Mouse (Mus musculus): ENCODE results near the gene Slc1a4. TPM values are rescaled to one million over a fixed set of nuclear protein-coding genes. Genes with fewer than 3 reads are reported as not detected.

Slc1a4 gene
- 19.1 and 20.5 TPM in 2 replicates for polyA plus RNA-seq (2015; fragmentation: Nextera tagmentation; extraction: Ambion mirVana)

DNA sequence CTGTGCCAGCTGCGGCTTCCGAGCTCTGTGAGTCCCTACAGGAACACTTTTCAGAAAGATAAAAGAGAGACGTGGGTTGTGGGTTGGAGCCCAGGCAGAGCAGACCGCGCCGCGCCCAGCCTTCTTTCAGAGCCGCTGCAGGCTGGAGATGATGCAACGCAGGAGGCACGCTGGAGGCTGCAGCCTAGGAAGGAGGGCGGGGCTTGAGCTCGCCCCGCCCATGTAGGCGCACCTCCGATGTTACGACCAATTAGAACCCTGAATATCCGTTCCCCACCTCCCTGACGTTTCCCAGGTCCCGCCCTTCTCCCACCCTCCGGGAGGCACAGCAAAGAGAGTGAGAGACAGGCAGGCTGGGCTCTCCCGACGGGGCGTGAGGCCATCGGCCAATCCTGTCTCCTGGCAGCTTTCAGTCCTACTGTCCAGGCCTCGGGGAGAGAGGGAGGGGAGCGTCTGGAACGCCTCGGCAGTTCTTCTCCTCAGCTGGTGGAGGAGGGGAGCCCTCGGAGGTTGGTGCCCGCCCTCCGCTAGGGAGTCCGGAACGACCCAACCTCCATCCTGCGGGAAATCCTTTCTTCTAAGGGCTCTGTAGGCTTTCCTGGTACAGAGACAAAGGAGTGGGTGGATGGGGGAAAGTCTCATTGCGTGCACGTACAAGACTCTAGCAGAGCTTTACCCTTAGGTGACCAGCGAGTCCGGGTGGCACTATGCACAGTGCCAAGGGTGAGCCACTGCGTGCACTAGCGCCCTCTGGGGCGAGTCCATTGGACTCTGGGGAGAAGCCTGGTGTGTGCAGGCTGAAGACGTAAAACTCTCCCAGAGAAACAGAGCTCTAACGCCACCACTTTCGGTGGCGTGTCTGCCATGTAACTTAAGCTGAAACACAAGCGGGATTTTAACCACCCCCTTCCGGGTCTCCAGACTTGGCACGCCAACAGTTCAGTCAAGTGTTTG is at the start of gene Slc1a4:
Gene Slc1a4 (minus strand): TSS at position 153 of the 954 bp plus-strand sequence.
- under 1% methylated on average over 48 of the region's 48 CpGs for WGBS
- H3K4me1 ChIP-seq, result peaks cover 19% of the 10 kb centered on the region

DNA sequence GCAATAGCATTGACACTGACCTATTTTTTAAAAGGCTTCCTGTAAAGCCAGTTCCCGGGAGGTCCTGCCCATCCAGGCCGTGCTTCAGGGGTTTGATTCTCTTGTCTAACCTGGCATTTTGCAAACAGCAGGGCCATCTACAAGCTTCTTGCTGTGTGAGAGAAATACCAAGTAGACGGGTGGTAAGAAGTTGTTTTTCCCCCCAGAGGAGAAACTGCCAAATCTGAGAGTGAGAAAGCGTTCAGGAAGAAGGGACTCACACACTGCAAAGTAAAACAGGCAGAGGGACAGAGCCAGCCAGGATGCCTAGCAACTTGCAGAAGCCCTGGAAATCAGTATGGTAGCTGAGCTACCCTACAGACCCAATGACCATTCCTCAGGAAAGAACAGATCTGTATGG is 47.6 kb upstream of the Slc1a4 start:
- WGBS, result 64% methylated on average over 4 of the region's 4 CpGs
- Histone ChIP-seq H3K9ac (no peak overlapping the region), H3K4me2 (replicated peaks) (no peak overlapping the region), H3K36me3 (no peaks in the 10 kb centered on the region), H3K27me3 (no peaks in the 10 kb centered on the region), H3K4me1 (no peaks in the 10 kb centered on the region), H3K27ac (replicated peaks) (no peak overlapping the region), H3K4me3 (replicated peaks) (no peak overlapping the region), H3K9me3 (replicated peaks) (no peaks in the 10 kb centered on the region)
- ATAC-seq (ENCODE audit: insufficient number of reproducible peaks, low FRiP score, low TSS enrichment, low read depth), result no peak

More for the DNA sequence above, at the start of gene Slc1a4:
- Histone ChIP-seq H3K4me2 (replicated peaks) (peak within 1 kb of the TSS; percentile 95), H3K9me3 (replicated peaks) (no peaks in the 10 kb centered on the region), H3K36me3 (no peaks in the 10 kb centered on the region), H3K9ac (peak within 1 kb of the TSS; percentile 70), H3K27ac (replicated peaks) (peak within 1 kb of the TSS; percentile 99), H3K4me3 (replicated peaks) (peak within 1 kb of the TSS; percentile 70), H3K27me3 (no peaks in the 10 kb centered on the region)
- ATAC-seq (ENCODE audit: insufficient number of reproducible peaks, low FRiP score, low TSS enrichment, low read depth), result peak; percentile 99

DNA sequence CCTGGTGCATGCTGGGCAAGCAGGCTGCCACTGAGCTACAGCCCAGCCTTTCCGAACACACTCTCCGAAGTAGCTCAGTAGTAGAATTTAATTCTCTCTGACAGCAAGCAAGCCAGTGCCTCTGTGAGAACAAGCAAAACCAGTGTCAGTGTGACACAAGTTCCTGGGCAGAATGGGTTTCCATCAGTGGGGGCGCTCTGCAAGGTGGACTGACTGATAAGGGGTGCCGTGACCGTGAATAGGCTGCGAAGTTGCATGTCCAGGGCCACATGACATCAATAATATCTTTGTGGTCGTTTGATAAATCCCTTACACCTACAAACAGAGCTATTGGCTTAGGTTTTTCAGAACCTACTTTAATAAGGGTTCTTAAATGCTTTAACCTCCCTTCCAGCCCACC is 44.1 kb upstream of the Slc1a4 start:
- H3K4me1 ChIP-seq, result no peaks in the 10 kb centered on the region
- no peaks in the 10 kb centered on the region for H3K27me3 ChIP-seq
- no peaks in the 10 kb centered on the region for H3K36me3 ChIP-seq
- no peak overlapping the region for H3K27ac ChIP-seq (replicated peaks)
- 85% methylated on average over 7 of the region's 7 CpGs for WGBS
- ATAC-seq (ENCODE audit: insufficient number of reproducible peaks, low FRiP score, low TSS enrichment, low read depth), result no peak
- H3K9ac ChIP-seq, result no peak overlapping the region
- H3K9me3 ChIP-seq (replicated peaks), result no peaks in the 10 kb centered on the region
- no peak overlapping the region for H3K4me3 ChIP-seq (replicated peaks)
- H3K4me2 ChIP-seq (replicated peaks), result no peak overlapping the region

DNA sequence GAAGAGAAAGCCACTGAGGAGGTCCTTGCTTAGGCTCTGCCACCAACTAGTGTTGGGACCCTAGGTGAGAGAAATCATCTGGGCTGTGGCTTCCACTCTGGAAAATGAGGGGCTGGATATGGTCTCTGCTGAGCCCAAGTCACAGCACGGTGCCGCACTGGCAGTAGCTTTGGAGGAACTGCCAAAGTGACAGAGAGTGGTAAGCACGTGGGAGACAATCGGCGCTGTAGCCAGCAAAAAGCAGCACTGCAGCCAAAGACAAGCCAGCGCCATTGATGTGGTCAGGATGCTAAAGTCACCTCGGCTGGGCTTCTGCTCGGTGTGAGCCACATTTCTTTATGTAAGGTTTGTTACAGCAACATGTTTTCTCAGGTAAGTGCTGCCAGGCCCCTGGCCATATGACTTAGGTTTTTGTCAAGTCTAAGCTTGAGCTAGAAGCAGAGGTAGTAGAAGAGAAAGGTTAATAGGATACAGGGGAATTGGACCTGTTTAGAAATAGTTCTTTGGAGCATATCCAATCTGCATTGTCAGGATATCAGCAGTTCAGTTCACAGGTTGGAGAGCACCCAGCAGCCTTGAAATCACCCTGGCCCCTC is 40.2 kb upstream of the Slc1a4 start:
- WGBS, result 67% methylated on average over 8 of the region's 8 CpGs
- Histone ChIP-seq H3K9me3 (replicated peaks) (no peaks in the 10 kb centered on the region), H3K4me2 (replicated peaks) (no peak overlapping the region), H3K9ac (no peak overlapping the region), H3K27me3 (no peaks in the 10 kb centered on the region), H3K27ac (replicated peaks) (no peak overlapping the region), H3K36me3 (no peaks in the 10 kb centered on the region), H3K4me3 (replicated peaks) (no peak overlapping the region), H3K4me1 (no peaks in the 10 kb centered on the region)
- no peak for ATAC-seq (ENCODE audit: insufficient number of reproducible peaks, low FRiP score, low TSS enrichment, low read depth)

DNA sequence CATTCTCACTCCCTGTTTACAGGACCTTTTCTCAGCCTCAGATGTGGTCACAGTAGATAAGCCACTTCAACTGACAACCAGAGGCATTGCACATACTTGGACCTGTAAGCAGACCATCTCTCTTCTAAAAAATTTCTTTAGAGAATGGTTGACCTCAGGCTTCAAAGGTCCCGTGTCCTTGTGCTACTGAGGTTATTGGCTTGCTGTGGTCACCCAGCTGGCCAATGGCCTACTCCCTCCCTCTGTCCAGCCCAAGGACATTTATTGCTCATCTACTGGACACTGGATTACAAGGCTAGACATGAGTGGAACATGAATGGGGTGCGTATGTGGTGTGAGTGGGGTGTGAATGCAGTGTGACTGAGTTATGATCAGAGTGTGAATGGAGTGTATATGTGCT is 38.0 kb upstream of the Slc1a4 start:
- no peaks in the 10 kb centered on the region for H3K4me1 ChIP-seq
- no peak overlapping the region for H3K9ac ChIP-seq
- no peak overlapping the region for H3K4me3 ChIP-seq (replicated peaks)
- no peaks in the 10 kb centered on the region for H3K27me3 ChIP-seq
- ATAC-seq (ENCODE audit: insufficient number of reproducible peaks, low FRiP score, low TSS enrichment, low read depth), result no peak
- peak overlapping the region; percentile 22; the same call in 1 of the 2 replicates for H3K27ac ChIP-seq (replicated peaks)
- no peaks in the 10 kb centered on the region for H3K36me3 ChIP-seq
- 84% methylated on average over 2 of the region's 2 CpGs for WGBS
- H3K4me2 ChIP-seq (replicated peaks), result no peak overlapping the region
- no peaks in the 10 kb centered on the region for H3K9me3 ChIP-seq (replicated peaks)

DNA sequence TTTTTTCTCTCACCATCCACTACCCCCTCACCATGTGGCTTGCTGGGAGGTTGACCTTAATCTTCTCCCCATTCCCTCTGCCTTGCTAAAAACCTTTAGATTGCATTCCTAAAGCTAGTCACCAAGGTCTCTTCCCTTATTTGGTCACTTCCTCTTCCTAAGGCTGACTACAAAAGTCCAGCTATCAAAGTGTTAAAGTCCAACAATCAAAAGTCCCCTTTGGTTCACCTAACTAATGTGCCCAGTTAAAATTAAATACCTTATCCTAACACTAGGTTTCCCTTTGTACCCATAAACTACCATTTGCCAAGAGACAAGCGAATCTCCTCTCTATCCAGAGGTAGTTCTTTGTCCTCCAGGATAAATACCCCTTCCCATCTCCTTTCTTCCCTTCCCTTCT is 33.9 kb upstream of the Slc1a4 start:
- no peak overlapping the region for H3K4me3 ChIP-seq (replicated peaks)
- H3K27me3 ChIP-seq, result no peaks in the 10 kb centered on the region
- no peaks in the 10 kb centered on the region for H3K4me1 ChIP-seq
- H3K36me3 ChIP-seq, result no peaks in the 10 kb centered on the region
- H3K27ac ChIP-seq (replicated peaks), result no peak overlapping the region
- ATAC-seq (ENCODE audit: insufficient number of reproducible peaks, low FRiP score, low TSS enrichment, low read depth), result no peak
- H3K9ac ChIP-seq, result no peak overlapping the region
- no peaks in the 10 kb centered on the region for H3K9me3 ChIP-seq (replicated peaks)
- WGBS, result 93% methylated on average over 1 of the region's 1 CpGs
- H3K4me2 ChIP-seq (replicated peaks), result no peak overlapping the region

DNA sequence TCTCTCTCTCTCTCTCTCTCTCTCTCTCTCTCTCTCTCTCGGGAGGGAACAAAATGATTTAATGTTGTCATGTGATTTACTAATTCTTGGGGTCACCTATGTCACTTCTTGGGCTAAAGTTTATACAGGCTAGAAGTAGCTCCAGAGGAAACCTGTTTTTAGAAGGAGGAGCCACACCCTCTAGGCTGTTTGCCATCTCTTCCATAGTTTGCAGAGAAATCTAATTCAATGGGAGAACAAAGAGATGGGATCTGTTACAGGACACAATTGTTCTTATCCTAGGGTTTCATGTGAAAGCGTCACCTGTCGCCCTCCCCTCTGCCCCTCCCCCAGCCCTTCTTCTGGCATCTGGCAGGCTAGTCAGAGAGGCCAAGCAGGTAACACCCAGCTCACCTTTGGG is 28.8 kb upstream of the Slc1a4 start:
- no peak overlapping the region for H3K4me3 ChIP-seq (replicated peaks)
- H3K4me1 ChIP-seq, result no peaks in the 10 kb centered on the region
- WGBS, result 52% methylated on average over 3 of the region's 3 CpGs
- H3K36me3 ChIP-seq, result no peaks in the 10 kb centered on the region
- no peak overlapping the region for H3K4me2 ChIP-seq (replicated peaks)
- no peak for ATAC-seq (ENCODE audit: insufficient number of reproducible peaks, low FRiP score, low TSS enrichment, low read depth)
- no peaks in the 10 kb centered on the region for H3K27me3 ChIP-seq
- no peak overlapping the region for H3K27ac ChIP-seq (replicated peaks)
- no peak overlapping the region for H3K9ac ChIP-seq
- H3K9me3 ChIP-seq (replicated peaks), result no peaks in the 10 kb centered on the region

DNA sequence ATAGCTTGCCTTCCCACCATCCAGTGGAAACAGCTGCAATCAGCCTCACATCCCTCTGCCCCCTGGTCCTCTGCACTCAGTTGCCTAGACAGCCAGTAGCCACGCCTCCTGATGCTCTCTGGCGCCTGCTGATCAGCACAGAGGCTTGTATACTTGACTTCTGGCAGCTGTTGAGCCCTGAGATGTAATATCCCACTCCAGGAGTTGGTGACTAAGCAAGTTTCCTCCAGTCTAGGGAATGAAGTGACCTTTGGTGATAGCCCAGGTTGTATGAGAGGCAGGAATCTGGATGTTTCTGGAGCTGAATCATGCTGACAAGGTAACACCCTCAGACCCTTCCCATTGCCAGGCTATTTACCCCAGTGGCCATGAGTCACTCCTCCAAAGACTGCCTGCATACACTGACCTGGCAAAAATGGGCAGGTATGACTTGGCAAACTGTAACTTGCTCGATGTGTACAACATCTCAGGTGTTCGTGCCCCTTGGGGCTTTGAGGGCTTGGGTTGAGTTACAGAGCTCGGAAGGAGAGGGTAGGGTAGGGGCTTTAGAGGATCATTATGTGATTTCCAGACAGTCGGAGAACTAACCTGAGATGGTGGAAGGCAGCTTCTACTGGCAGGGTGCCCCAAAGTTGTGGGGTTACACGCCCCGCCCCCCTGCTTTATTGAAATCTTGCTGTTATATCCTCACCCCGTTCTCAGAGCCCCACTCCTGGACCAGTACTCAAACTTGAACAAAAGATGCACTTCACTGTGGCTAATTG is 25.4 kb upstream of the Slc1a4 start:
- Histone ChIP-seq H3K27ac (replicated peaks) (no peak overlapping the region), H3K27me3 (no peaks in the 10 kb centered on the region), H3K36me3 (no peaks in the 10 kb centered on the region), H3K4me1 (no peaks in the 10 kb centered on the region), H3K9me3 (replicated peaks) (no peaks in the 10 kb centered on the region), H3K4me3 (replicated peaks) (no peak overlapping the region), H3K9ac (no peak overlapping the region), H3K4me2 (replicated peaks) (no peak overlapping the region)
- peak; percentile 35; the same call in 1 of the 2 replicates for ATAC-seq (ENCODE audit: insufficient number of reproducible peaks, low FRiP score, low TSS enrichment, low read depth)
- WGBS, result 55% methylated on average over 9 of the region's 9 CpGs

DNA sequence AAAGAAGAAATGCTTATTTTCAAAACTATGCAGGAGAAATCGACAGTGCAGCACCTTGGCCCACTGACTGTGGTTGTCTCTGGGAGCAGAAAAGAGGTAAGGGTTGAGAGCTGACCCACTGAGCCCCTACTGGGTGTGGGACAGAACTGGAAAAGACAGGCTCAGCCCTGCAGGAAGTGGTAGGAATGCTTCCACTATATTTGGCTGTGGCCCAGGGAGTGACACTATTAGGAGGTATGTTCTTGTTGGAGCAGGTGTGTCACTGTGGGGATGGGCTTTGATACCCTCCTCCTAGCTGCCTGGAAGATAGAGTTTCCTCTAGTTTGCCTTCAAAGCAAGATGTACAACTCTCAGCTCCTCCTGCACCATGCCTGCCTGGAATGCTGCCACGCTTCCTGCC is 16.0 kb upstream of the Slc1a4 start:
- no peak for ATAC-seq (ENCODE audit: insufficient number of reproducible peaks, low FRiP score, low TSS enrichment, low read depth)
- no peak overlapping the region for H3K9ac ChIP-seq
- H3K27ac ChIP-seq (replicated peaks), result 0 out of 2 replicates have a peak overlapping the region, but pooled peaks have one; percentile 30
- no peak overlapping the region for H3K4me2 ChIP-seq (replicated peaks)
- H3K27me3 ChIP-seq, result no peaks in the 10 kb centered on the region
- 81% methylated on average over 2 of the region's 2 CpGs for WGBS
- no peaks in the 10 kb centered on the region for H3K36me3 ChIP-seq
- no peak overlapping the region for H3K4me3 ChIP-seq (replicated peaks)
- no peaks in the 10 kb centered on the region for H3K9me3 ChIP-seq (replicated peaks)
- no peaks in the 10 kb centered on the region for H3K4me1 ChIP-seq

DNA sequence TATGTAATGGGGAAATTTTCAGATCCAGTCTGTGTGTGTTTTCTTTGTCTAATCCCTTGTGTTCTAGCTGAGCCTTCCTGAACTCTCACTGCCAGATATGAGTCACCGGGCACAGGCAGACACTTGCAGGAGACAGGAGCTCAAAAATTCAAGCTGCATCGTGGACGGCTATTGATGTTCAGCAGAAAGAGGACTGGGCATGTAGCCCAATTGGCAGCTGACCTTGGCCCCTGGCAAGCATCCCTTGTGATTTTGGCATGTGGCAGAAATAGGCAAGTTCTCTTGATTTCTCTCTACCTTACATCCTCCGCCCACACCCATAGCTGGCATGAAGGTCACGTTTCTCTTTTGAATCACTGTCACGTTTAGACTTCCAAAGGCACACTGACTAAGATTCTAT is 15.0 kb upstream of the Slc1a4 start:
- Histone ChIP-seq H3K9ac (no peak overlapping the region), H3K27me3 (no peaks in the 10 kb centered on the region), H3K9me3 (replicated peaks) (no peaks in the 10 kb centered on the region), H3K4me1 (no peaks in the 10 kb centered on the region), H3K4me2 (replicated peaks) (no peak overlapping the region), H3K36me3 (no peaks in the 10 kb centered on the region), H3K27ac (replicated peaks) (peak overlapping the region; percentile 30; the same call in 1 of the 2 replicates), H3K4me3 (replicated peaks) (no peak overlapping the region)
- ATAC-seq (ENCODE audit: insufficient number of reproducible peaks, low FRiP score, low TSS enrichment, low read depth), result no peak
- 44% methylated on average over 6 of the region's 6 CpGs for WGBS

DNA sequence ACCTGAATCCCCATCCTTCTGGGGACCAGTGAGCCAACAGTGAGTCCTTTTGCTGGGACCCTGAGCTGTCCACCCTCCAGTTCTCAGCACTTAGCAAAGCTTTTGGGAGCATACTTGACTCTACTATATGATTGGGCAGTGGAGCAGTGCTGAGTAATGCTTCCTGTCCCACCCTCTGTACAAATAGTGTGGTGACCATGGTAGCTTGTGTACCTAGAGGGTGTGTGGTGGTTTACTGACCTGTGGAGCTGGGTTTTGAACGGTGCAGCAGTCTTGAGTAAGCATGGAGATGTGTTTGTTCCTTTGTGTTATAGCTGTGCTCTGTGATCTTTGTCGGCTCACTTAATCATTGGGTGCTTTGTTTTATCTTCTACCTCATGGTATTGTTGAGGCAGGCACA is 13.9 kb upstream of the Slc1a4 start:
- no peaks in the 10 kb centered on the region for H3K36me3 ChIP-seq
- no peaks in the 10 kb centered on the region for H3K9me3 ChIP-seq (replicated peaks)
- no peak overlapping the region for H3K9ac ChIP-seq
- no peaks in the 10 kb centered on the region for H3K27me3 ChIP-seq
- no peak overlapping the region for H3K4me3 ChIP-seq (replicated peaks)
- no peak overlapping the region for H3K27ac ChIP-seq (replicated peaks)
- 73% methylated on average over 2 of the region's 2 CpGs for WGBS
- H3K4me2 ChIP-seq (replicated peaks), result no peak overlapping the region
- H3K4me1 ChIP-seq, result no peaks in the 10 kb centered on the region
- no peak for ATAC-seq (ENCODE audit: insufficient number of reproducible peaks, low FRiP score, low TSS enrichment, low read depth)
